Mouse (Mus musculus): ENCODE data around the gene Mcm2. TPM values are rescaled to one million over a fixed set of nuclear protein-coding genes. Genes with fewer than 3 reads are reported as not detected.

Gene Mcm2
- polyA plus RNA-seq, 1 experiment from 2014 or later = 16.2 TPM

GRCm38 (mm10) chr6:88836178-88836819, 62.3 kb downstream of the Mcm2 start:
- no peak overlapping the region for H3K4me2 ChIP-seq (ENCODE audit: low read length)
- peaks cover 13% of the 10 kb centered on the region for H3K36me3 ChIP-seq (ENCODE audit: control insufficient read depth, insufficient read depth, low read length)
- ATAC-seq = no peak
- H3K4me1 ChIP-seq (ENCODE audit: control insufficient read depth, insufficient read depth, low read length) = peaks cover 11% of the 10 kb centered on the region
- no peak overlapping the region for H3K9ac ChIP-seq (ENCODE audit: low read depth, low read length)
- no peaks in the 10 kb centered on the region for H3K9me3 ChIP-seq (replicated peaks; ENCODE audit: control insufficient read depth, low read length, poor library complexity, severe bottlenecking)
- H3K27ac ChIP-seq (ENCODE audit: low read length) = no peak overlapping the region
- H3K27me3 ChIP-seq (ENCODE audit: control insufficient read depth, insufficient read depth, low read depth, low read length) = no peaks in the 10 kb centered on the region
- 88% methylated on average over 28 of the region's 28 CpGs for WGBS
- H3K4me3 ChIP-seq (ENCODE audit: low read depth, low read length) = no peak overlapping the region

- peaks cover under 1% of the 10 kb centered on the region for H3K4me1 ChIP-seq (ENCODE audit: control insufficient read depth, insufficient read depth, low read length)
- no peak overlapping the region for H3K27ac ChIP-seq (ENCODE audit: low read length)
- WGBS = 80% methylated on average over 5 of the region's 5 CpGs
- no peaks in the 10 kb centered on the region for H3K27me3 ChIP-seq (ENCODE audit: control insufficient read depth, insufficient read depth, low read depth, low read length)
- peaks cover 13% of the 10 kb centered on the region for H3K36me3 ChIP-seq (ENCODE audit: control insufficient read depth, insufficient read depth, low read length)
- H3K9me3 ChIP-seq (replicated peaks; ENCODE audit: control insufficient read depth, low read length, poor library complexity, severe bottlenecking) = no peaks in the 10 kb centered on the region
- H3K9ac ChIP-seq (ENCODE audit: low read depth, low read length) = no peak overlapping the region
- ATAC-seq = no peak
- no peak overlapping the region for H3K4me2 ChIP-seq (ENCODE audit: low read length)
- no peak overlapping the region for H3K4me3 ChIP-seq (ENCODE audit: low read depth, low read length)
Observed at GRCm38 (mm10) chr6:88835047-88835446, 63.5 kb downstream of the Mcm2 start.

Other genes with a start within 250 kb of the Mcm2 start
- gene Mgll, start 174.4 kb downstream of the Mcm2 start, polyA plus RNA-seq (2015; fragmentation: Nextera tagmentation; extraction: Ambion mirVana) = 31.8 and 55.0 TPM in 2 replicates
- 37.3 and 40.7 TPM in 2 replicates for gene Abtb1, start 56.8 kb downstream of the Mcm2 start, polyA plus RNA-seq (2015; fragmentation: Nextera tagmentation; extraction: Ambion mirVana)
- gene Podxl2, start 23.7 kb downstream of the Mcm2 start, polyA plus RNA-seq (2015; fragmentation: Nextera tagmentation; extraction: Ambion mirVana) = 662 and 671 TPM in 2 replicates
- gene Tpra1, start 3.5 kb upstream of the Mcm2 start, polyA plus RNA-seq (2015; fragmentation: Nextera tagmentation; extraction: Ambion mirVana) = 88.4 and 99.6 TPM in 2 replicates

All from midbrain, embryonic 16.5 days (tissue).